Mouse (Mus musculus): Measurements from ENCODE around the gene Mta1. TPM values are rescaled to one million over a fixed set of nuclear protein-coding genes. Genes with fewer than 3 reads are reported as not detected.
A peak's percentile ranks its signal among the peaks of the same experiment; 100 is the strongest.

The Mta1 gene
- polyA plus RNA-seq, 1 experiment, result 145 TPM

- H3K27me3 ChIP-seq (replicated peaks), result peaks cover 17% of the 10 kb centered on the region
- peaks cover 64% of the 10 kb centered on the region for H3K36me3 ChIP-seq (replicated peaks; ENCODE audit: low read length)
- no peak overlapping the region for H3K4me3 ChIP-seq (replicated peaks)
These were observed 65.5 kb downstream of the Mta1 start for GRCm38 (mm10) chr12:113163561-113164006.

GRCm38 (mm10) chr12:113168031-113168536, 70.0 kb downstream of the Mta1 start:
- H3K36me3 ChIP-seq (replicated peaks; ENCODE audit: low read length), result peaks cover 25% of the 10 kb centered on the region
- H3K27me3 ChIP-seq (replicated peaks), result peaks cover 31% of the 10 kb centered on the region
- H3K4me1 ChIP-seq, result peaks cover 30% of the 10 kb centered on the region
- TF ChIP-seq FLI1 (IDR thresholded peaks at IDR 0.05; ENCODE audit: low read length) (no peak), GATA1 (IDR thresholded peaks at IDR 0.05; ENCODE audit: borderline replicate concordance, low read length) (no peak)
- no peaks in the 10 kb centered on the region for H3K9me3 ChIP-seq
- peak overlapping the region; percentile 75 for H3K4me3 ChIP-seq (replicated peaks)

More at GRCm38 (mm10) chr12:113163561-113164006, 65.5 kb downstream of the Mta1 start:
- peaks cover 22% of the 10 kb centered on the region for H3K4me1 ChIP-seq
- no peaks in the 10 kb centered on the region for H3K9me3 ChIP-seq
- no peak for TF ChIP-seq GATA1 (IDR thresholded peaks at IDR 0.05; ENCODE audit: borderline replicate concordance, low read length)
- no peak for TF ChIP-seq FLI1 (IDR thresholded peaks at IDR 0.05; ENCODE audit: low read length)

GRCm38 (mm10) chr12:113176960-113177725, 79.1 kb downstream of the Mta1 start:
- H3K4me3 ChIP-seq (replicated peaks), result no peak overlapping the region
- H3K36me3 ChIP-seq (replicated peaks; ENCODE audit: low read length), result no peaks in the 10 kb centered on the region
- TF ChIP-seq GATA1 (IDR thresholded peaks at IDR 0.05; ENCODE audit: borderline replicate concordance, low read length) (no peak), FLI1 (IDR thresholded peaks at IDR 0.05; ENCODE audit: low read length) (no peak)
- H3K4me1 ChIP-seq, result no peaks in the 10 kb centered on the region
- H3K27me3 ChIP-seq (replicated peaks), result peaks cover 42% of the 10 kb centered on the region
- H3K9me3 ChIP-seq, result no peaks in the 10 kb centered on the region

DNA sequence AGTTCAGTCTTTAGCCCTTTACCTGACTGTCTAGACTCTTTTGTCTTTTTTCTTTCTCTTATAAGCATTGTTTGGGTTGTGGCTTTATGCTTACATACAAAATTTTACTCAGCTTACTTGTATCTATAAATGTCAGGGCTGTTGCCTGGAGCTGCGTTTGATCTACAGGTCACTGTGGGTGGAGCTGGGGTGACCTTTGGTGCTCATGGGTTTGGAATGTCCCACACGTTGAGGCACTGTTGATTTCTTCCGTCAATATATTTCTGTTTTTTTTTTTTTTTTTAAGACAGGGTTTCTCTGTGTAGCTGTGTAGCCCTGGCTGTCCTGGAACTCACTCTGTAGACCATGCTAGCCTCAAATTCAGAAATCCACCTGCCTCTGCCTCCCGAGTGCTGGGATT, 82.9 kb downstream of the Mta1 start:
- no peak overlapping the region for H3K4me3 ChIP-seq (replicated peaks)
- H3K4me1 ChIP-seq, result peaks cover 7% of the 10 kb centered on the region
- no peaks in the 10 kb centered on the region for H3K9me3 ChIP-seq
- H3K27me3 ChIP-seq (replicated peaks), result peaks cover 53% of the 10 kb centered on the region
- no peak for TF ChIP-seq GATA1 (IDR thresholded peaks at IDR 0.05; ENCODE audit: borderline replicate concordance, low read length)
- no peaks in the 10 kb centered on the region for H3K36me3 ChIP-seq (replicated peaks; ENCODE audit: low read length)

- Histone ChIP-seq H3K36me3 (replicated peaks; ENCODE audit: low read length) (no peaks in the 10 kb centered on the region), H3K4me3 (replicated peaks) (no peak overlapping the region), H3K9me3 (peaks cover 18% of the 10 kb centered on the region), H3K27me3 (replicated peaks) (peaks cover 75% of the 10 kb centered on the region), H3K4me1 (peaks cover 26% of the 10 kb centered on the region)
- no peak for TF ChIP-seq FLI1 (IDR thresholded peaks at IDR 0.05; ENCODE audit: low read length)
These were observed 86.9 kb downstream of the Mta1 start for GRCm38 (mm10) chr12:113184945-113185344.

- Histone ChIP-seq H3K9me3 (peaks cover 18% of the 10 kb centered on the region), H3K4me3 (replicated peaks) (peak within 1 kb of the TSS; percentile 62), H3K4me1 (peaks cover 26% of the 10 kb centered on the region), H3K27me3 (replicated peaks) (peaks cover 82% of the 10 kb centered on the region), H3K36me3 (replicated peaks; ENCODE audit: low read length) (no peaks in the 10 kb centered on the region)
- TF ChIP-seq GATA1 (IDR thresholded peaks at IDR 0.05; ENCODE audit: borderline replicate concordance, low read length), result no peak
- no peak for TF ChIP-seq FLI1 (IDR thresholded peaks at IDR 0.05; ENCODE audit: low read length)
These were observed 87.6 kb downstream of the Mta1 start, which contains the start of gene Tmem121 for GRCm38 (mm10) chr12:113185442-113186291. TSS of gene Tmem121 (plus strand) at chr12:113185930.

DNA sequence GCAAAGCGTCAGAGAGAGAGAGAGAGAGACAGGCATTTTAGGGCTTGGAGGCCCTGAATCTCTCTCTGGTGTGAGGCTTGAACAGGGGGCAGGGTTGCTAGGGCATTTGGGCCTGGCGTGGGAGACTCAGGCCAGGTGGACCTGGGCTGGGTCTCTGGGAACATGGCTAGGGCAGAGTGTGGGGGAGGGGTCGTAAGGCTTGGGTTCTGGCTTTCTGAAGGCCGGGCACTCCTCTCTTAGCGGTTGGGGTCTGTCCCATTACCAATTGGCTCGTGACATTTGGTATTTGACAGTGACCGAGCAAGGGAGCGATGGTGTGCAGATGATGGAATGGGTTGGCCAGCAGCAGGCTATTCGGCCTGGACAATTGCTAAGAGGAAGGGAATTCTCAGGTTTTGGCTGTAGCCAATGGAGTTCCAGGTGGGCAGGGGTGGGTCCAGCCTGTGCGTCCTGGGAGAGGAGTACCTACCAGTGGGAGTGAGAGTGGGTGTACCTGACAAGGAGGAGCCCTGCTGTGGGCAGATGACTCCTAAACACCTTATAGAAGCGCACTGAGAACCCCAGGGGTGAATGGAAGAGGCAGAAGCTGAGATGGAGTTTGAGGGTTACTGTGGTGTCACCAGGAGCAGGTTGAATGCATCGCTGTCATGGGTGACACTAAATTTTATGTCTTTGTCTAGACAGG, 88.4 kb downstream of the Mta1 start:
- Histone ChIP-seq H3K36me3 (replicated peaks; ENCODE audit: low read length) (no peaks in the 10 kb centered on the region), H3K4me3 (replicated peaks) (no peak overlapping the region), H3K4me1 (peaks cover 26% of the 10 kb centered on the region)

More for the DNA sequence above, 88.4 kb downstream of the Mta1 start:
- TF ChIP-seq GATA1 (IDR thresholded peaks at IDR 0.05; ENCODE audit: borderline replicate concordance, low read length) (no peak), FLI1 (IDR thresholded peaks at IDR 0.05; ENCODE audit: low read length) (no peak)
- Histone ChIP-seq H3K27me3 (replicated peaks) (peaks cover 90% of the 10 kb centered on the region), H3K9me3 (peaks cover 18% of the 10 kb centered on the region)

Other genes with a start within 250 kb of the Mta1 start
- gene Gpr132, start 230.1 kb upstream of the Mta1 start, polyA plus RNA-seq (2012; ENCODE audit: insufficient read depth, low replicate concordance), result 1.2 TPM in 1 of 2 replicates, not detected in the other
- 4.8 and 14.7 TPM in 2 replicates for gene Jag2, start 168.5 kb upstream of the Mta1 start, polyA plus RNA-seq (2012; ENCODE audit: insufficient read depth, low replicate concordance)
- 14.1 and 42.5 TPM in 2 replicates for gene Nudt14, start 156.2 kb upstream of the Mta1 start, polyA plus RNA-seq (2012; ENCODE audit: insufficient read depth, low replicate concordance)
- gene Btbd6, start 121.8 kb upstream of the Mta1 start, polyA plus RNA-seq (2012; ENCODE audit: insufficient read depth, low replicate concordance), result 25.3 and 64.2 TPM in 2 replicates
- 11.5 and 16.3 TPM in 2 replicates for gene Brf1, start 97.6 kb upstream of the Mta1 start, polyA plus RNA-seq (2012; ENCODE audit: insufficient read depth, low replicate concordance)
- 7.0 and 8.7 TPM in 2 replicates for gene Pacs2, start 83.8 kb upstream of the Mta1 start, polyA plus RNA-seq (2012; ENCODE audit: insufficient read depth, low replicate concordance)
- not detected in 2 replicates for gene Tex22, start 23.8 kb upstream of the Mta1 start, polyA plus RNA-seq (2012; ENCODE audit: insufficient read depth, low replicate concordance)
- gene Crip2, start 42.0 kb downstream of the Mta1 start, polyA plus RNA-seq (2012; ENCODE audit: insufficient read depth, low replicate concordance), result 6.1 and 14.4 TPM in 2 replicates
- gene Crip1, start 48.0 kb downstream of the Mta1 start, polyA plus RNA-seq (2012; ENCODE audit: insufficient read depth, low replicate concordance), result 12.3 and 39.8 TPM in 2 replicates
- gene Tedc1, start 58.1 kb downstream of the Mta1 start, polyA plus RNA-seq (2012; ENCODE audit: insufficient read depth, low replicate concordance), result 2.0 and 7.6 TPM in 2 replicates
- gene Tmem121, start 87.7 kb downstream of the Mta1 start, polyA plus RNA-seq (2012; ENCODE audit: insufficient read depth, low replicate concordance), result not detected in 2 replicates

Measured in megakaryocyte, embryonic 14.5 days (primary cell).